In the genomic region with DNA sequence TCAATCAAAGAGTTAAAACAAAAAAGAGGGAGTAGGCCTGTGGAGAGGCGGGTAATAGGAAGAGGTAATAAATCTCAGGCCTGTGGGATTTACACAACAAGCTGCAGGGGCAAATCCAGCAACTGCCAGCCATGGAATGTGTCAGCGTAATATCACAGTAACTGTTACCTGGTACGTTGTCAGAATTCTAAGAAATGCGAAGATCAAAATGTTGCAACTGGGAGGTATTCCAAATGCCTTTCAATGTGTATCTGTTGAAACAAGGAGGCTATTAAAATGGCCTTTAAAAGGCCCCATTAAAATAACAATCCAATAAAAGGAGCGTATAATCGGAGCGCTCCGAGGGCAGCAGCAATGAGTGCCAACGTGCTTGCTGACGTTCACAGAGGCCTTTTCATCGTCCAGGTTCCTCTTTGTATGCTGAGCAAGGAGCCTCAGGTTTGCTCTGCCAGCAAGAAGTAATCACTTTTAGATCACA, we compare ENCODE assay signal across 10 mouse cellular contexts.
DNase-seq lines count a peak whose midpoint lies in the region; ATAC-seq lines count a peak whose summit lies in the region.
"Had no signal": no experiment of that assay in that cellular context is flagged by ENCODE, and none has a peak within 500 bp of the region (broad histone marks: within the 10 kb centered on the region; RNA-seq: fewer than 3 reads in every experiment).

No protein-coding gene starts in this region.

- no peaks in the 10 kb centered on the region for H3K36me3 ChIP-seq in forebrain, embryonic 13.5 days (ENCODE audit: poor library complexity, severe bottlenecking)
- no peaks in the 10 kb centered on the region for H3K36me3 ChIP-seq in forebrain, embryonic 12.5 days (replicated peaks)
- H3K36me3 ChIP-seq in midbrain, embryonic 11.5 days (ENCODE audit: control insufficient read depth, insufficient read depth, low read length), result no peaks in the 10 kb centered on the region
- H3K36me3 ChIP-seq in midbrain, embryonic 13.5 days, result no peaks in the 10 kb centered on the region
- H3K36me3 ChIP-seq in limb, embryonic 11.5 days (ENCODE audit: control insufficient read depth, insufficient read depth, low read length), result no peaks in the 10 kb centered on the region
- no peaks in the 10 kb centered on the region for H3K36me3 ChIP-seq in neural tube, embryonic 15.5 days

- no peaks in the 10 kb centered on the region for H3K27me3 ChIP-seq in forebrain, embryonic 13.5 days
- H3K27me3 ChIP-seq in forebrain, embryonic 12.5 days, result no peaks in the 10 kb centered on the region
- no peaks in the 10 kb centered on the region for H3K27me3 ChIP-seq in midbrain, embryonic 11.5 days (ENCODE audit: control insufficient read depth, insufficient read depth, low read length)
- no peaks in the 10 kb centered on the region for H3K27me3 ChIP-seq in midbrain, embryonic 13.5 days
- H3K27me3 ChIP-seq in limb, embryonic 11.5 days (ENCODE audit: control insufficient read depth, insufficient read depth, low read length), result no peaks in the 10 kb centered on the region
- H3K27me3 ChIP-seq in neural tube, embryonic 15.5 days (replicated peaks), result no peaks in the 10 kb centered on the region

- peaks cover 9% of the 10 kb centered on the region for H3K4me1 ChIP-seq in forebrain, embryonic 13.5 days
- 0 out of 2 replicates have a peak, but pooled peaks cover 3% of the 10 kb centered on the region for H3K4me1 ChIP-seq in forebrain, embryonic 12.5 days
- no peaks in the 10 kb centered on the region for H3K4me1 ChIP-seq in midbrain, embryonic 11.5 days (ENCODE audit: control insufficient read depth, insufficient read depth, low read length)
- 0 out of 2 replicates have a peak, but pooled peaks cover 4% of the 10 kb centered on the region for H3K4me1 ChIP-seq in midbrain, embryonic 13.5 days (replicated peaks)
- peaks cover 10% of the 10 kb centered on the region for H3K4me1 ChIP-seq in limb, embryonic 11.5 days (ENCODE audit: control insufficient read depth, insufficient read depth, low read length)
- H3K4me1 ChIP-seq in neural tube, embryonic 15.5 days, result peaks cover 13% of the 10 kb centered on the region

- H3K9me3 ChIP-seq in forebrain, embryonic 13.5 days (replicated peaks), result no peaks in the 10 kb centered on the region
- H3K9me3 ChIP-seq in forebrain, embryonic 12.5 days, result no peaks in the 10 kb centered on the region
- H3K9me3 ChIP-seq in midbrain, embryonic 11.5 days (ENCODE audit: control insufficient read depth, low read length), result no peaks in the 10 kb centered on the region
- no peaks in the 10 kb centered on the region for H3K9me3 ChIP-seq in midbrain, embryonic 13.5 days
- H3K9me3 ChIP-seq in limb, embryonic 11.5 days (ENCODE audit: control insufficient read depth, low read length), result no peaks in the 10 kb centered on the region
- no peaks in the 10 kb centered on the region for H3K9me3 ChIP-seq in neural tube, embryonic 15.5 days (replicated peaks)

- no peak overlapping the region for H3K27ac ChIP-seq in forebrain, embryonic 13.5 days
- H3K27ac ChIP-seq in forebrain, embryonic 12.5 days, result no peak overlapping the region
- no peak overlapping the region for H3K27ac ChIP-seq in midbrain, embryonic 11.5 days (ENCODE audit: low read depth, low read length)
- no peak overlapping the region for H3K27ac ChIP-seq in midbrain, embryonic 13.5 days
- no peak overlapping the region for H3K27ac ChIP-seq in limb, embryonic 11.5 days (replicated peaks; ENCODE audit: low read depth, low read length)
- H3K27ac ChIP-seq in neural tube, embryonic 15.5 days (replicated peaks), result peak overlapping the region; percentile 28; the same call in 1 of the 2 replicates
- H3K27ac ChIP-seq: macrophage had no signal

- H3K9ac ChIP-seq in forebrain, embryonic 13.5 days, result no peak overlapping the region; the same call in 1 of the 2 replicates
- no peak overlapping the region for H3K9ac ChIP-seq in forebrain, embryonic 12.5 days
- H3K9ac ChIP-seq in midbrain, embryonic 11.5 days (ENCODE audit: low read length), result no peak overlapping the region
- H3K9ac ChIP-seq in midbrain, embryonic 13.5 days (replicated peaks), result no peak overlapping the region
- H3K9ac ChIP-seq in limb, embryonic 11.5 days (ENCODE audit: low read length), result no peak overlapping the region; the same call in 1 of the 2 replicates
- no peak overlapping the region for H3K9ac ChIP-seq in neural tube, embryonic 15.5 days (replicated peaks)

- DNase-seq in midbrain, embryonic 11.5 days (ENCODE audit: low spot score, missing footprints), result peak; percentile 45
- peak; percentile 43 for DNase-seq in limb, embryonic 11.5 days (ENCODE audit: low spot score)
- DNase-seq in heart, postnatal 36 days, result no peak
- no peak for DNase-seq in heart, postnatal 10 days
- DNase-seq: right cerebral cortex, postnatal 4 days had no signal

- peak; percentile 63; the same call in 1 of the 2 replicates for ATAC-seq in forebrain, embryonic 13.5 days
- no peak for ATAC-seq in forebrain, embryonic 12.5 days (ENCODE audit: low FRiP score)
- no peak for ATAC-seq in midbrain, embryonic 11.5 days (ENCODE audit: low FRiP score)
- no peak; the same call in 1 of the 2 replicates for ATAC-seq in midbrain, embryonic 13.5 days
- ATAC-seq in limb, embryonic 11.5 days (ENCODE audit: insufficient number of reproducible peaks, low FRiP score, low TSS enrichment, low read depth), result 0 out of 2 replicates have a peak, but pooled peaks have one; percentile 47
- ATAC-seq in neural tube, embryonic 15.5 days (ENCODE audit: low FRiP score), result peak; percentile 86

- H3K4me2 ChIP-seq in forebrain, embryonic 13.5 days, result peak overlapping the region; percentile 28; the same call in 1 of the 2 replicates
- no peak overlapping the region for H3K4me2 ChIP-seq in forebrain, embryonic 12.5 days
- H3K4me2 ChIP-seq in midbrain, embryonic 11.5 days, result no peak overlapping the region
- H3K4me2 ChIP-seq in midbrain, embryonic 13.5 days (replicated peaks), result no peak overlapping the region
- no peak overlapping the region for H3K4me2 ChIP-seq in limb, embryonic 11.5 days (ENCODE audit: low read depth, severe bottlenecking)
- H3K4me2 ChIP-seq in neural tube, embryonic 15.5 days, result peak overlapping the region; percentile 23; the same call in 1 of the 2 replicates

- no peak overlapping the region for H3K4me3 ChIP-seq in forebrain, embryonic 13.5 days
- H3K4me3 ChIP-seq in forebrain, embryonic 12.5 days (replicated peaks), result no peak overlapping the region
- no peak overlapping the region for H3K4me3 ChIP-seq in midbrain, embryonic 11.5 days (ENCODE audit: low read depth, low read length)
- no peak overlapping the region for H3K4me3 ChIP-seq in midbrain, embryonic 13.5 days (replicated peaks)
- H3K4me3 ChIP-seq in limb, embryonic 11.5 days (ENCODE audit: low read depth, low read length), result no peak overlapping the region
- no peak overlapping the region for H3K4me3 ChIP-seq in neural tube, embryonic 15.5 days (replicated peaks)

- intact Hi-C loops in heart, postnatal 36 days (cut with DNase I), result no loop called here
- intact Hi-C loops in heart, postnatal 10 days (cut with DNase I), result no loop called here

- 29% methylated on average over 11 of the region's 11 CpGs for WGBS in forebrain, embryonic 13.5 days
- WGBS in forebrain, embryonic 12.5 days, result 38% methylated on average over 11 of the region's 11 CpGs
- WGBS in midbrain, embryonic 11.5 days, result 74% methylated on average over 11 of the region's 11 CpGs
- WGBS in midbrain, embryonic 13.5 days, result 55% methylated on average over 11 of the region's 11 CpGs
- WGBS in limb, embryonic 11.5 days, result 16% methylated on average over 11 of the region's 11 CpGs
- 10% methylated on average over 11 of the region's 11 CpGs for WGBS in neural tube, embryonic 15.5 days

Comparison
In these comparisons a context has a peak if more than half of its experiments do, and no peak if none do; other contexts are left out.
1. ATAC-seq: peak in forebrain, embryonic 13.5 days (single experiment), limb, embryonic 11.5 days (single experiment) and neural tube, embryonic 15.5 days (single experiment); none in forebrain, embryonic 12.5 days (single experiment), midbrain, embryonic 11.5 days (single experiment) and midbrain, embryonic 13.5 days (single experiment).
2. H3K4me2 ChIP-seq: peak in forebrain, embryonic 13.5 days (single experiment) and neural tube, embryonic 15.5 days (single experiment); none in forebrain, embryonic 12.5 days (single experiment), midbrain, embryonic 11.5 days (single experiment), midbrain, embryonic 13.5 days (single experiment) and limb, embryonic 11.5 days (single experiment).
3. DNase-seq: peak in midbrain, embryonic 11.5 days (single experiment) and limb, embryonic 11.5 days (single experiment); none in heart, postnatal 36 days (0 of 2) and heart, postnatal 10 days (0 of 2).